Mouse (Mus musculus) liver, adult 2 months (tissue): ENCODE results near the gene Spire2.

Experiments
- CTCF ChIP-seq: fragments of 200-500 bp; IDR thresholded peaks from 2 replicates; pipeline ENCODE4 v1.5.1; 2011; ENCODE audit warnings: low read depth, low read length, control low read depth
- POLR2A ChIP-seq: fragments of 200-500 bp; IDR thresholded peaks from 2 replicates; pipeline ENCODE4 v1.6.1; 2011; ENCODE audit warnings: low read length, control low read depth; ENCODE audit not compliant: insufficient read depth; ENCODE audit errors: extremely low read depth

DNA sequence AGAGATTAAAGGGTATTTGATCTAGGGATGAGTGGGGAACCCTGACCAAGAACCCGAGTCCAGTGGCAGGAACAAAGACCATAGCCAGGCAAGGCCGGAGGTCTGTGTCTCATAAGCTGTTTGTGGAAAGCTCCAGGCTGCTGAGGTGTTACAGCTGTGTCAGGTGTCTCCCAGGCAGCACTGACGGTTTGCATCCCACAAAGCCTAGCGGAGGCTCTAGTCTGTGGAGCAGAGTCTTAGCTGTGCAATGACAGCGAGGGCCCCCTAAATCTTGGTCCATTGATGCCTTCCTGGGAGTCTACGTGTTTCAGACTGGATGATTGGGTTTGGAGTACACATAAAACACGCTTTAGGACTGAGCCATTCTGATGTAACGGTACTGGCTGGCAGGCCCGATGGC is 69.4 kb downstream of the Spire2 start:
- TF ChIP-seq CTCF (no peak), POLR2A (no peak)
